Mouse (Mus musculus): ENCODE results near the gene Negr1. TPM values are rescaled to one million over a fixed set of nuclear protein-coding genes. Genes with fewer than 3 reads are reported as not detected.

The Negr1 gene
- polyA plus RNA-seq, 1 experiment from 2014 or later: not detected

DNA sequence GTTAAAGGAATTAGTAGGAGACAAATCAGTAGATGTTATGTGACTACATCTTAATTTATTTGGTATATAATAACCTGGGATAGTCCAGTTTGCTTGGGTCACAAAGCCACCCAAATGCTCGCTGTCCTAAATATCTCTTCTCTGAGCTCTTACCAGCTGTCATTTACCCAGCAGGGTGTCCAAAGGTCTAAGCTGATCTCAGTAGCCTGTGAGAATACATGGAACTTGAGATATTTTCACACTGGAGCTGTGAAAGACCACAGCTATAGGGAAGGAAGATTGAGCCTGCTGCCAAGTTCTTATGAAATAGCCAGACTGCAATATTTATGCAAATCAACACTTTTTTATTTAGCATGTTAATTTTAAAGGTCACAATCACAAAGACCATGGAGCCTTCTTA, 141.6 kb downstream of the Negr1 start:
- no peak for ATAC-seq
- no peak overlapping the region for H3K4me2 ChIP-seq (ENCODE audit: low read depth, low read length)
- H3K27me3 ChIP-seq (ENCODE audit: insufficient read depth, low read length): no peaks in the 10 kb centered on the region
- no peak overlapping the region for H3K27ac ChIP-seq (ENCODE audit: low read depth)
- 76% methylated on average over 1 of the region's 1 CpGs for WGBS (ENCODE audit: insufficient replicate concordance)
- H3K4me3 ChIP-seq (ENCODE audit: low read depth, low read length): no peak overlapping the region
- no peak overlapping the region for H3K9ac ChIP-seq (replicated peaks)
- TF ChIP-seq CTCF (IDR thresholded peaks at IDR 0.05; ENCODE audit: low read depth) (no peak), EP300 (IDR thresholded peaks at IDR 0.05; ENCODE audit: low read depth) (no peak)
- H3K4me1 ChIP-seq (ENCODE audit: insufficient read depth): no peaks in the 10 kb centered on the region
- DNase-seq: no peak
- H3K36me3 ChIP-seq (replicated peaks; ENCODE audit: insufficient read depth, low read length): no peaks in the 10 kb centered on the region
- no peaks in the 10 kb centered on the region for H3K9me3 ChIP-seq (ENCODE audit: low read length)

DNA sequence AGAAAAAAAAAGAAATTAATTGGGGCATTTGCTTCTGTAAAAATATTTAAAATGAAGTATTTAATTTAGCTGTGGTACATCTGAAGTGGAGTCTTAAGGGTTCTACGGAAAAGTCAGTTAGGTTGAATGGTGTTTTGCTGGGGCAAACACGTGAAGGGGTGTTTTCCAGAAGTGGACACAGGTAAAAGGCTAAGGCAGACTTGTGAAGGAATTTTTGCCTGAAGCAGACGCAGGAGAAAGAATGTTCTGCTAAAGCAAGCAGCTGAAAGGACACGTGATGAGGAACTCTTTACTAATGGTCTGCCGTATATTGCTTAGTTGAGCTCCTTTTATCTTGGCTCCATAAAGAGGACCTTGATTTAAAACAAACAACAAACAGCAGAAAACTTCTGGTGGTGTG, 148.6 kb downstream of the Negr1 start:
- Histone ChIP-seq H3K9ac (replicated peaks) (no peak overlapping the region), H3K27me3 (ENCODE audit: insufficient read depth, low read length) (no peaks in the 10 kb centered on the region), H3K4me1 (ENCODE audit: insufficient read depth) (no peaks in the 10 kb centered on the region), H3K27ac (ENCODE audit: low read depth) (no peak overlapping the region), H3K36me3 (replicated peaks; ENCODE audit: insufficient read depth, low read length) (no peaks in the 10 kb centered on the region), H3K4me3 (ENCODE audit: low read depth, low read length) (no peak overlapping the region), H3K9me3 (ENCODE audit: low read length) (no peaks in the 10 kb centered on the region), H3K4me2 (ENCODE audit: low read depth, low read length) (no peak overlapping the region)
- 59% methylated on average over 5 of the region's 5 CpGs for WGBS (ENCODE audit: insufficient replicate concordance)
- TF ChIP-seq EP300 (IDR thresholded peaks at IDR 0.05; ENCODE audit: low read depth) (no peak), CTCF (IDR thresholded peaks at IDR 0.05; ENCODE audit: low read depth) (no peak)
- no peak for DNase-seq
- ATAC-seq: no peak

DNA sequence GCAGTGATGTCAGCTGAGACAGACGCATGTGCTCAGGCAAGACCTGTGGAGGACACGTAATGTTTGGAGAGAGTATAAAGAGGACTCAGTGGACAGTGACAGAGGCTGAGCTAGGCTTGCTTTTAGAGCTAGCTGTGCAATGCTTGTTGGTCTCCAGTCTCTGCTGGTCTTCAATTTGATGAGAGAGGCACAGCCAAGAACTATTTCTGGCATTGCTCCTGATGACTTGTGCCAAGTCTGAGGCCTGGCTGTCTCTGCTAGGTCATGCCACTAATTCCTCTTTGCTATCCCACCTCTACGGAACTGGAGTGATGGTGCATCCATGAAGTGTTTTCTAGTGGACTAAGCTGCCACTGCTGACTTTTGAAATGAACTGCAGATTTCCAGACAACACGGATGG, 149.1 kb downstream of the Negr1 start:
- Histone ChIP-seq H3K27me3 (ENCODE audit: insufficient read depth, low read length) (no peaks in the 10 kb centered on the region), H3K4me1 (ENCODE audit: insufficient read depth) (no peaks in the 10 kb centered on the region), H3K36me3 (replicated peaks; ENCODE audit: insufficient read depth, low read length) (no peaks in the 10 kb centered on the region), H3K9me3 (ENCODE audit: low read length) (no peaks in the 10 kb centered on the region), H3K4me3 (ENCODE audit: low read depth, low read length) (no peak overlapping the region), H3K9ac (replicated peaks) (no peak overlapping the region), H3K4me2 (ENCODE audit: low read depth, low read length) (no peak overlapping the region), H3K27ac (ENCODE audit: low read depth) (no peak overlapping the region)
- DNase-seq (no peak), ATAC-seq (no peak)
- TF ChIP-seq EP300 (IDR thresholded peaks at IDR 0.05; ENCODE audit: low read depth) (no peak), CTCF (IDR thresholded peaks at IDR 0.05; ENCODE audit: low read depth) (no peak)
- WGBS (ENCODE audit: insufficient replicate concordance): 72% methylated on average over 4 of the region's 4 CpGs

DNA sequence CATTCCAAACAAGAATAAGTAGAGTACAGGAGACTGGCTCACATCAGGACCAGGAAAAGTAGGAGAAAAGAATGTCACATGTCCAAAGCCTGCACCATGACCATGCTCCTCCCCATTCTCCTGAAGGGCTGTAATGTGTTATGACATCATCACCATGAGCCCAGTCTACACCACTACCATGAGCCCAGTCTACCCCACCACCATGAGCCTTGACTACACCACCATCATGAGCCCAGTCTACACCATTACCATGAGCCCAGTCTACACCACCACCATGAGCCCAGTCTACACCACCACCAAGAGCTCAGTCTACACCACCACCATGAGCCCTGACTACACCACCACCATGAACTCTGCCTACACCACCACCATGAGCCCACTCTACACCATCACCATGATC, 174.7 kb downstream of the Negr1 start:
- Histone ChIP-seq H3K27ac (ENCODE audit: low read depth) (no peak overlapping the region), H3K4me2 (ENCODE audit: low read depth, low read length) (no peak overlapping the region), H3K9me3 (ENCODE audit: low read length) (no peaks in the 10 kb centered on the region), H3K4me1 (ENCODE audit: insufficient read depth) (no peaks in the 10 kb centered on the region), H3K9ac (replicated peaks) (no peak overlapping the region), H3K36me3 (replicated peaks; ENCODE audit: insufficient read depth, low read length) (no peaks in the 10 kb centered on the region), H3K27me3 (ENCODE audit: insufficient read depth, low read length) (no peaks in the 10 kb centered on the region), H3K4me3 (ENCODE audit: low read depth, low read length) (no peak overlapping the region)
- ATAC-seq (no peak), DNase-seq (no peak)
- TF ChIP-seq CTCF (IDR thresholded peaks at IDR 0.05; ENCODE audit: low read depth): no peak
- no peak for TF ChIP-seq EP300 (IDR thresholded peaks at IDR 0.05; ENCODE audit: low read depth)

DNA sequence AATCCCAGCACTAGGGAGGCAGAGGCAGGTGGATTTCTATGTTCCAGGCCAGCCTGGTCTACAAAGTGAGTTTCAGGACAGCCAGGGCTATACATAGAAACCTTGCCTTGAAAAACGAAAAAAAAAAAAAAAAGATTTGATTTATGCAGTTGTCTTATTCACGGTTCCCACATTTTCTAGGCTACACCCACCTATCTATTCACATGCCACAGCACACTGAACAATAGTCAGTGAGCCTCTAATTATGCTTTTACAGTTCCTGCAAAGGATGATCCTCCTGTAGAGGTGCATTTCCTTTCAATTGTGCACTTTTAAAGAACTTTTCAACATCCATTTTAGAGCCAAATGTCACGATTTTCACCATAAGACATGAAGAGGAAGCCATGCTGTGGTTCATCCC, 177.9 kb downstream of the Negr1 start:
- H3K4me2 ChIP-seq (ENCODE audit: low read depth, low read length): no peak overlapping the region
- no peaks in the 10 kb centered on the region for H3K4me1 ChIP-seq (ENCODE audit: insufficient read depth)
- no peak overlapping the region for H3K4me3 ChIP-seq (ENCODE audit: low read depth, low read length)
- no peaks in the 10 kb centered on the region for H3K27me3 ChIP-seq (ENCODE audit: insufficient read depth, low read length)
- TF ChIP-seq CTCF (IDR thresholded peaks at IDR 0.05; ENCODE audit: low read depth): no peak
- TF ChIP-seq EP300 (IDR thresholded peaks at IDR 0.05; ENCODE audit: low read depth): no peak
- 69% methylated on average over 3 of the region's 3 CpGs for WGBS (ENCODE audit: insufficient replicate concordance)
- DNase-seq (no peak), ATAC-seq (no peak)
- H3K27ac ChIP-seq (ENCODE audit: low read depth): no peak overlapping the region
- no peak overlapping the region for H3K9ac ChIP-seq (replicated peaks)
- H3K36me3 ChIP-seq (replicated peaks; ENCODE audit: insufficient read depth, low read length): no peaks in the 10 kb centered on the region
- no peaks in the 10 kb centered on the region for H3K9me3 ChIP-seq (ENCODE audit: low read length)

DNA sequence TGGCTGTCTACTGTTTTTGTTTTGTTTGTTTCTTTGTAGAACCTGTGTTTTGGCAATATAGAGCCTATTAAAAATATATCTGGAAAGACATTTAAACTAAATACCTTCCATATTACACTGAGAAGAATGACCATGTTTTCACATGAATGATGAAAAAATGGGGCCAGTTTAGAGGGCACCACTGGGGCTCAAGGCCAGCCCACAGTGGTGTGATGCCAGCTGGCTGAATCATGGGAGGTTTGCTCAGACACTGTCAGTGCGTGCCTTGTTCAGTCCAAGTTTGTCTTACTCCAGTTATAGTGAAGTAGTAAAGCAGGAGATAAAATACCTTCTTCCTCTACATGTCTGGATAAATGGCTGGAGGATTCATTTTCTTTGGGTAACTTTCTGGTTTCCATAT, 181.7 kb downstream of the Negr1 start:
- Histone ChIP-seq H3K27ac (ENCODE audit: low read depth) (no peak overlapping the region), H3K4me2 (ENCODE audit: low read depth, low read length) (no peak overlapping the region), H3K9me3 (ENCODE audit: low read length) (no peaks in the 10 kb centered on the region), H3K27me3 (ENCODE audit: insufficient read depth, low read length) (no peaks in the 10 kb centered on the region), H3K4me3 (ENCODE audit: low read depth, low read length) (no peak overlapping the region), H3K36me3 (replicated peaks; ENCODE audit: insufficient read depth, low read length) (no peaks in the 10 kb centered on the region), H3K9ac (replicated peaks) (no peak overlapping the region), H3K4me1 (ENCODE audit: insufficient read depth) (no peaks in the 10 kb centered on the region)
- ATAC-seq (no peak), DNase-seq (no peak)
- 76% methylated on average over 1 of the region's 1 CpGs for WGBS (ENCODE audit: insufficient replicate concordance)
- TF ChIP-seq CTCF (IDR thresholded peaks at IDR 0.05; ENCODE audit: low read depth) (no peak), EP300 (IDR thresholded peaks at IDR 0.05; ENCODE audit: low read depth) (no peak)

DNA sequence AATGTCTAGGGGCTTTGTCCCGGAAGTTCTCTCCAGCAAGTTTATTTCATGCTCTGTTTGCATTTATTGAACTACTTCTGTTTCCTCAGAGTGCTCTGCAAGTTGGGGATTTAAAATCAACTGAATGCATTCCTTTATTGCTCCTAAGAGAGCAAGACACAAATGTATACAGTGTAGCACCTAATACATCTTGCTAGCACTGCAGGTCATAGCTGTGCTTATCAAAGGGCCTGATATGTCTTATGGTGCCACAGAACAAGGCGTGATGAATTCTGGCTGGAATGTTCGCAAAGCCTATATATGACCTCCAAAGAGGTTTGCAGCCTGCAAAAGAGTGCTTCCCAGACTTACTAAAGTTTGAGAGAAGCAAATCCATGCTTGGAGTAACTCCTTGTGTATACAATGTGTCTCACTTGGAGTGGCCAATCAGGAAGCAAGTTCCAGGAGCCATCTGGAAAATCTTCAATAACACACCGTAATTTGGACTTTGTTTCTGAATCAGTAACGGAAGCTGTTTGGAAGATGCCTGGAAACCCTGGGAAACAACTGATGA, 183.7 kb downstream of the Negr1 start:
- H3K9ac ChIP-seq (replicated peaks): no peak overlapping the region
- no peaks in the 10 kb centered on the region for H3K9me3 ChIP-seq (ENCODE audit: low read length)
- WGBS (ENCODE audit: insufficient replicate concordance): 73% methylated on average over 5 of the region's 5 CpGs
- no peak overlapping the region for H3K4me2 ChIP-seq (ENCODE audit: low read depth, low read length)
- no peak overlapping the region for H3K27ac ChIP-seq (ENCODE audit: low read depth)
- no peak for DNase-seq
- no peaks in the 10 kb centered on the region for H3K27me3 ChIP-seq (ENCODE audit: insufficient read depth, low read length)
- no peak overlapping the region for H3K4me3 ChIP-seq (ENCODE audit: low read depth, low read length)
- no peak for ATAC-seq
- H3K36me3 ChIP-seq (replicated peaks; ENCODE audit: insufficient read depth, low read length): no peaks in the 10 kb centered on the region
- TF ChIP-seq CTCF (IDR thresholded peaks at IDR 0.05; ENCODE audit: low read depth) (no peak), EP300 (IDR thresholded peaks at IDR 0.05; ENCODE audit: low read depth) (no peak)
- no peaks in the 10 kb centered on the region for H3K4me1 ChIP-seq (ENCODE audit: insufficient read depth)

Measured in liver, postnatal 0 days (tissue).